Mouse (Mus musculus) 3T3-L1 (cell line): ENCODE measurements around the gene Golga5.

Experiments
- DNase-seq: peaks from one replicate; pipeline ENCODE4 v3.0.0-alpha.2; 2015; ENCODE audit warnings: low read depth, low spot score

The Golga5 gene

GRCm38 (mm10) chr12:102511363-102511762 lies 42.4 kb downstream of the Golga5 start:
- DNase-seq = no peak

DNA sequence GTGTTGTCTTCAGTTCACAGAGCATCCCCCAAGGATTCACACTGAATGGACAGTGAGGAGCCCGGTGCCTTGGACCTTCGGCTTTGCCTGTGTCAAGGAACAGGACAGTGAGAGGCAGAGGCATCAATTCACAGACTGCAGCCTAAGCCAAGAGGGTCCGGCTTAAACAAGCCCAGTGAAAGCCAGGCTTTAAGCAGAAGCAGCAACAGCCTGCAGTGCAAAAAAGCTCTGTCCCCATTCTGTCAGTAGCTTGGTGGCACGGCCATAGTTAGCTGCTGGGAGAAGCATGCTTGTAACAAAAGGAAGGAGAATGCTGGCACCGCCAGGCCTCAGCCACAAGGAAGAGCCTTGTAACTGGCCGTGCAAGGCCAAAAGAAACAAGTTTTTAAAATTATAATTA lies 45.2 kb downstream of the Golga5 start:
- DNase-seq = no peak

- DNase-seq = no peak
Observed at GRCm38 (mm10) chr12:102514751-102515150, 45.8 kb downstream of the Golga5 start.

DNA sequence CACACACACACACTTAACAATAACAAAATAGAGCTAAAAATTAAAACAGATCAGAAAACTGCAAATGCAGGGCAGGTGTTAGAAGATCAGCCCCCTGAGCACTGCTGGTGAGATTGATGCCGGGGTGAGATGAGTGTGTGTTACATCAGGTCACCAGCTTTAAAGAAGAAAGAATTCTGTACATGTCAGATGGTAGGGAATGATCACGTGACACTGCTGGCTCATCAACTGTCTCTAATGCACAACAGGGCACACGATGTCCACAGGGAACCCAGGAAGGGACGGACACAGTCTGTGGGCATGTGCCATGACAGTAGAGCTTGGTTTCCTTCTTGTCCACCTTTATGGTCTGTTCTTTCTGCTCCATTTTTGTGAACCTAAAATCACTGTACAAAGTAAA lies 47.2 kb downstream of the Golga5 start:
- DNase-seq = no peak

- DNase-seq = no peak
Observed at GRCm38 (mm10) chr12:102517647-102518046, 48.7 kb downstream of the Golga5 start.

DNA sequence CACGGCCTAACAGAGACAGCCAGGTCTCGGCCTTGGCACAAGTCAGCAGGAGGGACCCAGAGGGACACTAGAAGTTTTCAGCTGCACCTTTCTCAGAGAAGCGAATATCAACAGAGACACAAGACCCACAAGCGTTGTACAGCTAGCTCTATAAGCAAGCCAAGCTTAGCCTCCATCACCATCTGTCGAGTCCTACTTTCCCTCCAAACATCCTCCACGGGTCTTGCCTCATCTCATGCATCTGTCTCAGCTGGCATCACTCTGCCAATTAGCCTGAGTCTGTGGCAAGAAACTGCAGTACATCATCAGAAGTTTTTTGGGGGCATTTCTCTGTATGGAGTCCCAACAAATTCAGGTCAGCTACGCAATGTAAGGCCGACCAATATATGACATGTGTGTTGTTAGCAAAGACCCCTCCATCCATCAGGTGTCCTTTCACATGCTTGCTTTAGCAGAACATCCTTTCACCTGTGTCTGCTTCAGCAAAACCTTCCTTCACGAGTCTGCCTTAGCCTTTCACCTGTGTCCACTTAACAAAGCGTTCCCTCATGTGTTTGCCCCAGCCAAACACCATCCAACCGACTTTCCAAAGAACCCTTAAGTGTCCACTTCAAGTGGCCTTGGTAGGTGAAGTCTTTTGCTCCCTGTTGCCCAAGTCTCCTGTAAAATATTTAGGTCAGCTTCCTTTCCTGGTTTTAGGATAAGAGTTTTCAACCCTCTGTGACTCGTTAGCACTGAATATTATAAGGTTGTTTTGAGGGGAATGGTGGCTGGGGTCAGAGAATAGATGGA lies 51.2 kb downstream of the Golga5 start:
- no peak for DNase-seq

DNA sequence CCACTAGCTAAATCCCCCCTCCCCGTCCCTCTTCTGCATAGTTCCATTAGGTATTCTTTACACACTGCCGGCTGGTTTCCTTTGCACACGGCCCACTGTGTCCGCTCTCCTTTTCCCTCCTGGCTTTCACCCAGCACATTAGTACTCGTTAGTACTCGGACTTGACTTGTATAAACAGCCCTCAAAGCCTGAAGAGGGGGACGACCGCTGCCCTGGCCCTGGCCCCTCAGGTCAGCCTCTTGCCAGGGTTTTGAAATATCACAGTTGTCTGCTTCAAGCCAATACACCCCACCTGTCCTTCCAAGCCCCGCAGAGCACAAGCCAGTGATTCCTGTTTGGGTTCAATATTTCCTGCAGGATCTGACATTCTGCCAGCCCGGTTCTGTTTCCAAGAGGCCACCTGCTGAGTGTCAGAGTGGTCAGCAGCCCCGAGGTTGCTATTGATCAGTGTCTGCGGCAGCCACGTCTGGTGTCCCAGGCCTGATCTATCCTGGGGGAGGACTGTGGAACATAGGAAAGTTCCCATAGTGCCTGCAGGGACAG lies 52.9 kb downstream of the Golga5 start:
- DNase-seq = no peak

DNA sequence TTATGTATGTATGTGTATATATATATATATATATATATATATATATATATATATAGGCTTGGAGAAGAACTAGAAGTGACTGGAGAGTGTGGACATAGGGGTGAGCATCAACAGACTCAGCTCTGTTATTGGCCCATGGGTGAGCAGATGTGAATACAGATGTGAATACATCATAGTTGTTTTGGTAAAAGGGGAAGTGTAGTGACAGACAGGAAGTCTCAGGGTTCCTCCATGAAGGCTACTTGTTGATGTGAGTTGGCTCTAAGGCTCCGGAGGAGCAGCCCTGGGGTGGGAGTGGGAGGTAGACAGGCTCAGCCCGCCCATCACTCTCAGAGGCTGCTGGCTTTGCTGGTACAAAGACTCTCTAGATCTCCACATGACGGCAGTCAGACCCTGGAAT lies 55.3 kb downstream of the Golga5 start:
- no peak for DNase-seq

DNA sequence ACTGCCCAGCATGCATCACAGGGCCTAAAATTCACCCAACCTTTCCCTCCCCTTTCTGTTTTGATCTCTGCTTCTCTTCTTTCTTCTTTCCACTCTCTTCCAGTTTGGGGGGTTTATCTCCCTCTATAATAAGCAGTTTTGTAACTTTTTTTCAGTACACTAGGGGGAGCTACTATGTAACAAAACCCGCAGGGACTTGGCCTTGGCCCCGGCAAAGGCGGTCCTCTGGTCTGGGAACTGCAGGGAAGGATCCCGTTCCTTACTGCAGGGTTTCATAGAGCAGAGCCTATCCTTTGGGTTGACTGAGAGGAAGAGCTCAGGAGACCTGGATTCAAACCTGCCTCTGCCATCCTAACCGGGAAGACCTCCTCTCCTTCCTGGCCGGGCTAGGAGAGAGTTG lies 55.8 kb downstream of the Golga5 start:
- peak; percentile 70 for DNase-seq

DNA sequence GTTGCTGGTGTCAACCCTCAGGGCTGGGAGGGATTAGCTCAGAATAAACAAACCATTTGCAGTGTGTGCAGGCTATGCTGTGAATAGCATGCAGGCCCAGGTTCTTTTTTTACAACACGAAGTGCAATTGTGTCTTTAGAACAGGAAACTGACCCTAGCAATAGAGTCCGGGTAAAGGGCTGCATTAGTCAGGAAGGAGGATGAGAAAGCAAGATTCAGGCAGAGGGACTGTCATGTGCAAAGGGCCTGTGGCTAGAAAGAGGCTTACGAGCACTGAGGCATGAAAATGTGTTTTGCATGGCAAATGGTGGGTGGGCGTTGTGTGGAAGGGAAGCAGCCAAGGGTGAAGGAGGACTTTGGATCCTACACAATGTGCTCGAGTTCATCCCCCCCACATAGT lies 59.1 kb downstream of the Golga5 start:
- no peak for DNase-seq

DNA sequence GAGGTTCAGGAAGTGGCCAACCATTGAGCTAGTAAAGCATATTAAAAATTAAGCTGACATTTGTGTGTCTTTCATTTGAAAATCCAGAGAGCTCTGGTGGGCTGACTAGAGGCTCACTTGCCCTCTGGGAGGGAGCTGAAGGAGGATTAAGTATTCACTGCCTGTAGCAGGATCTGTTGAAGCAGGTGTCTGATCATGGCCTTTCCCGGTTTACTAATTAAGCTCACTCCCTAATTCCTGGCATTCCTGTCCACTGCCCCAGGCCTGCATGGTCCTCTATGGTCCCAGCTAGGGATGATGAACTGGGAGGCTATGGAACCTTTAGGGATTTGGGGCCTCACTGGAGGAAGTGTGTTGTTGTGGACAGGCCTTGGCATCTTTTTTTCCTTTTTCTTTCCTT lies 66.9 kb downstream of the Golga5 start:
- no peak for DNase-seq

DNA sequence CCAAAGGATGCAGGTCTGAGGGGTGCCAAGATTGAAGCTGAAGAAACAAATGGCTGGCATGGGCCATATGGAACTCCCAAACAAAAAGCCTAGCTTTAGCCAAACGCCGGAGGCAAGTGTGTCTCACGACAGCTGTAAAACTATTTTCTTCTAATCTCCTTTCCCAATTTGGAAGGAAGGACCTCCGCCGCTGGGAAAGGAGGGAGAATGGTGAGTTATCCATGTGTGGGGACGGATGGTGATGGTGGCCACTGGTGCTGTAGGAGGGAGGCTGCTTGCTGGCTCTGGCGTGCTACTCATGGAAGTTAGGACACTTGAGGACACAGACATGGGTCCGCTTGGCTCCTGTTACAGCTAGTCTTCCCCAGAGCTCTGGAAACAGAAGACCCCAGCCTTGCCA lies 71.3 kb downstream of the Golga5 start:
- DNase-seq = no peak

DNA sequence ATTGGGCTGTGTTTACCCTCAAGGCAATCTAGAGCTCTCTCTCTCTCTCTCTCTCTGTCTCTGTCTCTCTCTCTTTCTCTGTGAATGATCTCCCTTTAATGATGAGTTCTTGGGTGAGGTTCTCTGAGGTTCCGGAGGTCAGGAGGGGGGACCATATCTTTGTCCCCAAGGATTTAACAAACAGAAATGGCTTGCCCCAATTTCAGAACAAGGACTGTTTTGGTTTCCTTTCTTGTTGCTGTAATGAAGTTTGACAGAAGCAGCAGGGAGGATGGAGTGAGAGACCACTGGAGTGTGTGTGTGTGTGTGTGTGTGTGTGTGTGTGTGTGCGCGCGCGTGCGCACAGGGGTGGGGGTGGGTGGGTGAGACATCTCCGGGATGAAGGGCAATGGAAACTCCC lies 72.2 kb downstream of the Golga5 start:
- DNase-seq = no peak

GRCm38 (mm10) chr12:102545122-102545521 lies 76.2 kb downstream of the Golga5 start:
- DNase-seq = no peak
